Mouse (Mus musculus) left cerebral cortex, postnatal 25 days (tissue): ENCODE data around the gene Cr2. TPM values are rescaled to one million over a fixed set of nuclear protein-coding genes. Genes with fewer than 3 reads are reported as not detected.
"Not testable (repeated sequence)": the region's sequence is repeated elsewhere in the genome, so short reads cannot be mapped to it uniquely, and the experiment has no call there.

Source experiments
- DNase-seq, 2 experiments: peaks; one replicate each; pipeline ENCODE4 v3.0.0; 2022; ENCODE audit warnings: low spot score in 2 of 2, mixed read lengths in 1 of 2
- intact Hi-C: fragments of 180-260 bp; cut with DNase I; formaldehyde crosslinking; loops from one replicate; pipeline ENCODE4 v1.15.1; 2025
- total RNA-seq, 2 experiments: library from RNA; stranded (reverse); gene quantifications; 2 replicates each; pipeline ENCODE4 v1.2.3; 2021

Gene Cr2
- under 1 TPM; 0.48 to 0.69 TPM for total RNA-seq

GRCm38 (mm10) chr1:195175980-195176931, at the start of gene Cr2:
Gene Cr2 (minus strand): TSS chr1:195176716.
- peak; percentile 53 to 60 for DNase-seq
- intact Hi-C loops = no loop called here

- intact Hi-C loops = no loop called here
- no peak for DNase-seq
Observed at GRCm38 (mm10) chr1:195221781-195222180, 45.3 kb upstream of the Cr2 start.

GRCm38 (mm10) chr1:195212851-195213250, 36.3 kb upstream of the Cr2 start:
- intact Hi-C loops, DNase-seq: not testable (repeated sequence)

GRCm38 (mm10) chr1:195184746-195185145, 8.2 kb upstream of the Cr2 start:
- intact Hi-C loops = no loop called here
- DNase-seq = no peak

GRCm38 (mm10) chr1:195164996-195165755, 11.3 kb downstream of the Cr2 start:
- intact Hi-C loops = no loop called here
- DNase-seq = no peak

GRCm38 (mm10) chr1:195132070-195132469, 44.4 kb downstream of the Cr2 start:
- intact Hi-C loops = loop anchor here (5.0 kb wide), 1 partner anchor 155 kb away; no protein-coding TSS in a partner anchor
- no peak for DNase-seq

- no peak for DNase-seq
- intact Hi-C loops = loop anchor here (5.0 kb wide), 1 partner anchor 154 kb away; no protein-coding TSS in a partner anchor
Observed at GRCm38 (mm10) chr1:195131675-195132015, 44.9 kb downstream of the Cr2 start.

- intact Hi-C loops = loop anchor here (5.0 kb wide), 1 partner anchor 154 kb away; no protein-coding TSS in a partner anchor
- DNase-seq = peak; percentile 88 to 93
Observed at GRCm38 (mm10) chr1:195130953-195131674, 45.4 kb downstream of the Cr2 start, which contains the start of gene Cr1l. Gene Cr1l (minus strand): TSS chr1:195131586.

GRCm38 (mm10) chr1:195130479-195130878, 46.0 kb downstream of the Cr2 start:
- intact Hi-C loops = loop anchor here (5.0 kb wide), 1 partner anchor 153 kb away; no protein-coding TSS in a partner anchor
- DNase-seq = peak in 1 of 2 experiments; percentile 4

- intact Hi-C loops = loop anchor here (5.0 kb wide), 1 partner anchor 153 kb away; no protein-coding TSS in a partner anchor
- DNase-seq = no peak
Observed at GRCm38 (mm10) chr1:195129867-195130266, 46.6 kb downstream of the Cr2 start.

GRCm38 (mm10) chr1:195114414-195114813, 62.1 kb downstream of the Cr2 start:
- intact Hi-C loops = no loop called here

GRCm38 (mm10) chr1:195113621-195114020, 62.9 kb downstream of the Cr2 start:
- DNase-seq = no peak
- intact Hi-C loops = no loop called here

More at GRCm38 (mm10) chr1:195114414-195114813, 62.1 kb downstream of the Cr2 start:
- DNase-seq = no peak

- intact Hi-C loops = no loop called here
- no peak for DNase-seq
Observed at GRCm38 (mm10) chr1:195100693-195101092, 75.8 kb downstream of the Cr2 start.

GRCm38 (mm10) chr1:195098004-195098403, 78.5 kb downstream of the Cr2 start:
- intact Hi-C loops = no loop called here

GRCm38 (mm10) chr1:195092220-195092720, 84.2 kb downstream of the Cr2 start, which contains the start of gene Cd46:
Gene Cd46 (minus strand): TSS chr1:195092249.
- intact Hi-C loops = no loop called here
- DNase-seq = peak; percentile 7 to 12

More at GRCm38 (mm10) chr1:195098004-195098403, 78.5 kb downstream of the Cr2 start:
- DNase-seq = no peak

- intact Hi-C loops = no loop called here
- DNase-seq = no peak
Observed at GRCm38 (mm10) chr1:195091699-195092219, 84.8 kb downstream of the Cr2 start.
